Mouse (Mus musculus) effector memory CD4-positive, alpha-beta T cell, adult 7 months (primary cell): ENCODE data around the gene Prrg4. TPM values are rescaled to one million over a fixed set of nuclear protein-coding genes. Genes with fewer than 3 reads are reported as not detected.

Source experiments
- polyA plus RNA-seq: library from polyadenylated mRNA; unstranded; fragments of 100-300 nt; shearing (Covaris generic); gene quantifications from one replicate; pipeline ENCODE4 v1.2.1, GENCODE M21; 2017

Gene Prrg4
- 6.5 TPM for polyA plus RNA-seq

DNA sequence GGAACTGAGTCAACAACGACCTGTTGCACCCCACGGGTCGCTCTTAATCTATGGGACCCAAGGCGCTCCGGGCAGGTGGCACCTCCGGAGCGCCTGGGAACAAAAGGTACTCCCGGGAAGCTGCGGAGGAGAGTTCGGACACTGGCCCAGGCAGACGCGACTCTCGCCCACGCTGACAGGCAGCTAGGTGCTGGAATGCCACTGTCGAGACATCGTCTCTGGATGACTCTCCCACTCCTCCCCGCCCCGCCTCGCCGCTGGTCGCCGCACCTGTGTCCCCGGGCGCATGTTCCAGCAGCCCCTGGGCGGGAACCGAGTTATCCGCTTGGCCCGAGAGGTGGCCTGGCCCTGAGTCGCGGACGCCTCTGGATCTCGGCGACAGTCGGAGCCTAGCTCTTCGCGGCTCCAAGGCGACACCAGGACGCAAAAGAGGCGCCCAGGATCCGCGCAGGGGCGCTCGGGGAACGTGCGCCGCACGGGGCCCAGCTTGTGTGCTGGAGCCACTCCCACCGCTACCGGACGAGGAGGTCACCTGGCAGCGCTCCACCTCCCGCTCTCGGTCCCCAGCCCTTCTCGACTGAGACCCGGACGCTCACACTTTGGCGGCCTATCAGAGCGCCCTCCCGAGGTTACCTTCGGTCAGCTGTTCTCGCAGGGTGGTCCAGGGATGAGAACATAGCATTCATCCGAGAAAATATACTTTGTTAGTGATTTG lies at the start of gene Prrg4:
Gene Prrg4, minus strand, starts transcription at position 601 of the 715 bp plus-strand sequence.

DNA sequence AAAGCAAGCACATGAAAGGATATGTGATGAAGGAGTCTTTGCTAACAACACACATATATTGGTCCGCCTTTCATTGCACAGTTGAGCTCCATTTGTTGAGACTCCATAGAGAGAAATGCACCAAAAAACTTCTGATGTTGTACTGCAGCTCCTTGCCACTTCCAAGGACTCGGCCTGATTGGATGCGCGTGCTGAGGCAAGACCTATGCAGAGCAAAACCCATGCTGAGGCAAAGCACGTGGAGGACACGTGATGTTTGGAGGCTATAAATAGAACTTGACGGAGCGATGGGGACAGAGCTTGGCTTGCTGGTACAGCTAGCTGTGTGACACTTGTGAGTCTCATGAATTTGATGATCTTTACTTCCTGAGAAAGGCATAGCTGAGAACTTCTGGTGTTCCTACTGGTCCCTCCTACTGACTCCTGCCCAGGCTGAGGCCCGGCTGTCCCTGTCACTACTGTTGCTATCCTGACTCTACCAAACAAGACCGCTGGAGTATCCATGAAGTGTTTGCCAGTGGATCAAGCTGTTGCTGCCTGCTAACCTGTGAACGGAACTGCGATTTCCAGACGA lies 17.7 kb upstream of the Prrg4 start, which contains the start of gene Ccdc73:
Gene Ccdc73, plus strand, starts transcription at position 524 of the 574 bp plus-strand sequence.

GRCm38 (mm10) chr2:104816371-104816827 lies 33.3 kb downstream of the Prrg4 start, which contains the start of gene Qser1:
Gene Qser1, minus strand, starts transcription at chr2:104816760.

Other genes starting within 250 kb of the Prrg4 start
- gene Tcp11l1, start 137.7 kb downstream of the Prrg4 start, polyA plus RNA-seq = 1.7 TPM
- 0.56 TPM for gene Pin1rt1, start 133.5 kb downstream of the Prrg4 start, polyA plus RNA-seq
- gene Depdc7, start 107.0 kb downstream of the Prrg4 start, polyA plus RNA-seq = 0.35 TPM
- gene Qser1, start 33.1 kb downstream of the Prrg4 start, polyA plus RNA-seq = 1.2 TPM
- 0.26 TPM for gene Ccdc73, start 17.9 kb upstream of the Prrg4 start, polyA plus RNA-seq
- gene Eif3m, start 167.2 kb upstream of the Prrg4 start, polyA plus RNA-seq = 214 TPM
- not detected for gene Gm11060, start 242.1 kb upstream of the Prrg4 start, polyA plus RNA-seq